Mouse (Mus musculus) small intestine, adult 2 months (tissue): ENCODE results near the gene Trp73.

ENCODE experiments used
- CTCF ChIP-seq: fragments of 200-500 bp; IDR thresholded peaks from 2 replicates; pipeline ENCODE4 v1.5.1; 2012; ENCODE audit warnings: low read depth, mild to moderate bottlenecking, control low read depth, inconsistent platforms, low read length, moderate library complexity, mixed read lengths; ENCODE audit not compliant: insufficient replicate concordance, insufficient read length; ENCODE audit errors: extremely low read depth
- POLR2A ChIP-seq: fragments of 200-500 bp; IDR thresholded peaks from 2 replicates; pipeline ENCODE4 v1.6.1; 2012; ENCODE audit warnings: low read depth, mild to moderate bottlenecking, control low read depth, inconsistent platforms, low read length, moderate library complexity

- TF ChIP-seq CTCF (no peak), POLR2A (no peak)
Measured at GRCm38 (mm10) chr4:154085856-154086255, 54.2 kb downstream of the Trp73 start.
